Mouse (Mus musculus): Measurements from ENCODE around the gene Gm15085.
"Not testable (repeated sequence)": the region's sequence is repeated elsewhere in the genome, so short reads cannot be mapped to it uniquely, and the experiment has no call there.

Gene Gm15085

DNA sequence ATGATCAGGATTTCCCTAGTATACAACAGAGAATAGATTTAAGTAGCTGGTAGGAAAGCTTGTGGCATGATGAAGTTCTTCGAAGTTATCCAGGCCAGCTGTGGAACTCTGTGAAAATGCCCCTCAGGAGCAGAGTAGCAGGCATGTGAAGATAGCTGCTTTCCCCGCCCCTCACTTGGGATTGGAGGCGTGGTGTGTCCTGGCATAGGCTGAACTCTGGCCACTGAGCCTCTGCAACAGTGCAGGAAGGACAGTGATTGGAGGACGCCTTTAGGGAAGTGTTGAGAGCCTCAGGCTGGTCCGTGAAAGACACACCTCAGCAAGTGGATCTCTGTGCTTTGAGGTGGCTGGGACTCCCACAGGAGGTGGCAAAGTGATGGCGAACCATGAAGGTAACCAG is at the start of gene Gm15085:
TSS of gene Gm15085 (plus strand) at position 301 of the 400 bp plus-strand sequence.
- DNase-seq (ENCODE audit: low read depth, low spot score): not testable (repeated sequence)
